Mouse (Mus musculus): Measurements from ENCODE around the gene Nrg4. TPM values are rescaled to one million over a fixed set of nuclear protein-coding genes. Genes with fewer than 3 reads are reported as not detected.

Nrg4 gene
- 20.2 TPM for polyA plus RNA-seq (2014; fragmentation: Illumina TruSeq; extraction: RNeasy Lipid Tissue Mini Kit (QIAGEN cat#74804); ENCODE audit: low read depth, low replicate concordance)

GRCm38 (mm10) chr9:55326515-55327233 is at the start of gene Nrg4, which contains the start of gene Tmem266:
TSS of gene Nrg4 (minus strand) at chr9:55326844.
TSS of gene Tmem266 (plus strand) at chr9:55326913.

DNA sequence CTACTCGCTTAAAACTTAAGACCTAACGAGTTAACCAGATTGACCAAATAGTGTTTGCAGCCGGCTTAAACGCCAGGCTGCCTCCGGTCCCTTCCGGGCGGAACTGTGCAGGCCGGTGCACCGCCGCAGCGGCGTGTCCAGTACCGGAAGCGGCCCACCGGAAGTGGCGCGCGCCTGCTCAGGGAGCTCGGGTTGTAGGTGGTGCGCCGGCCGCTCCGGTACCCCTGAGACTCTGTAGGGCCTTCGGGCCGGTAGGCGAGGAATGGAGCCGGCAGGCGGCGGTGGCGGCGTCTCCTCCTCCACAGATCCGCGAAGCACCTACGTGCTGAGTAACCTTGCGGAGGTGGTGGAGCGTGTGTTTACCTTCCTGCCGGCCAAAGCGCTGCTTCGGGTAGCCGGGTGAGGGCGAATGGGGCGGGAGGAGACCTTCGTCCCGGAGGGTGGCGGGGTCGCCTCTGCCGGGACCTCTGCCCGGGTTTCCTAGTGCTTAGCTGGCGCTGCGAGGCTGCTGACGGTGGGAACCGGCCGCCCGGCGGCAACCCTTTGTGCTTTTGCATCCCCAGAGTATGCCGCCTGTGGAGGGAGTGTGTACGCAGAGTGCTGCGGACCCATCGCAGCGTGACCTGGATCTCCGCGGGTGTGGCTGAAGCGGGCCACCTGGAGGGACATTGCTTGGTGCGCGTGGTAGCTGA is 117.7 kb downstream of the Nrg4 start, which contains the start of gene Fbxo22:
TSS of gene Fbxo22 (plus strand) at position 136 of the 692 bp plus-strand sequence.

Other genes with a start within 250 kb of the Nrg4 start
- 44.8 TPM for gene Ube2q2, start 178.0 kb downstream of the Nrg4 start, polyA plus RNA-seq (2014; fragmentation: Illumina TruSeq; extraction: RNeasy Lipid Tissue Mini Kit (QIAGEN cat#74804); ENCODE audit: low read depth, low replicate concordance)
- gene Fbxo22, start 117.9 kb downstream of the Nrg4 start, polyA plus RNA-seq (2014; fragmentation: Illumina TruSeq; extraction: RNeasy Lipid Tissue Mini Kit (QIAGEN cat#74804); ENCODE audit: low read depth, low replicate concordance), result 36.1 TPM
- gene Tmem266, start 69 bp upstream of the Nrg4 start, polyA plus RNA-seq (2014; fragmentation: Illumina TruSeq; extraction: RNeasy Lipid Tissue Mini Kit (QIAGEN cat#74804); ENCODE audit: low read depth, low replicate concordance), result 0.82 TPM
- 200 TPM for gene Etfa, start 185.4 kb upstream of the Nrg4 start, polyA plus RNA-seq (2014; fragmentation: Illumina TruSeq; extraction: RNeasy Lipid Tissue Mini Kit (QIAGEN cat#74804); ENCODE audit: low read depth, low replicate concordance)
- gene Isl2, start 211.8 kb upstream of the Nrg4 start, polyA plus RNA-seq (2014; fragmentation: Illumina TruSeq; extraction: RNeasy Lipid Tissue Mini Kit (QIAGEN cat#74804); ENCODE audit: low read depth, low replicate concordance), result not detected

Measured in adipose tissue, adult 10 weeks (tissue).